Mouse (Mus musculus): ENCODE data around the gene Gm28038. TPM values are rescaled to one million over a fixed set of nuclear protein-coding genes. Genes with fewer than 3 reads are reported as not detected.

The Gm28038 gene
- polyA plus RNA-seq (2014; fragmentation: Nextera tagmentation; extraction: Ambion mirVana), result not detected in 2 replicates

DNA sequence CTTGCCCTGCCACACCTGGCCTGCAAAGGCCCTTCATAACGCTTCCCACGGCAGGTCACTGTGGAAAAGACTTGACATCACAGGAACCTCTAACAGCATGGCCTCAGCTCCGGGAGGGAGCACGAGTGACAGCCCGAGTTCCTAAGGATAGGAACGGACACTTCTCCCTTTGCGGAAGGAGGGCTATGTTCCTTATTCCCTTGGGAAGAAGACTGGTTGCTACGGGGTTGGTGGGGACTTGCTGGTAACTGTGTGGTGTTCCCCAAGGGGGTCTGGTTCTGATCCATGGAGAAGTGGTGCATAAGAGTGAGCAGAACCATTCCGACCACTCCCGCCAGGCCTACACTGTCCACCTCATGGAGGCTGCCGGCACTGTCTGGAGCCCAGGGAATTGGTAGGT is at the start of gene Gm28038:
Gm28038 (plus strand) TSS at position 301 of the 400 bp plus-strand sequence.
- Histone ChIP-seq H3K36me3 (replicated peaks; ENCODE audit: control insufficient read depth, insufficient read depth) (0 out of 2 replicates have a peak, but pooled peaks cover 11% of the 10 kb centered on the region), H3K4me3 (replicated peaks; ENCODE audit: low read length) (no peak within 1 kb of the TSS), H3K9me3 (ENCODE audit: control insufficient read depth, low read length) (no peaks in the 10 kb centered on the region), H3K27ac (no peak within 1 kb of the TSS), H3K27me3 (ENCODE audit: control insufficient read depth, insufficient read depth, low read length) (no peaks in the 10 kb centered on the region), H3K4me1 (replicated peaks; ENCODE audit: control insufficient read depth, insufficient read depth, low read length) (peaks cover 8% of the 10 kb centered on the region), H3K9ac (no peak within 1 kb of the TSS), H3K4me2 (replicated peaks) (no peak within 1 kb of the TSS)
- no peak for ATAC-seq (ENCODE audit: low FRiP score)
- WGBS, result 91% methylated on average over 11 of the region's 11 CpGs
- no peak for DNase-seq (ENCODE audit: low spot score)

DNA sequence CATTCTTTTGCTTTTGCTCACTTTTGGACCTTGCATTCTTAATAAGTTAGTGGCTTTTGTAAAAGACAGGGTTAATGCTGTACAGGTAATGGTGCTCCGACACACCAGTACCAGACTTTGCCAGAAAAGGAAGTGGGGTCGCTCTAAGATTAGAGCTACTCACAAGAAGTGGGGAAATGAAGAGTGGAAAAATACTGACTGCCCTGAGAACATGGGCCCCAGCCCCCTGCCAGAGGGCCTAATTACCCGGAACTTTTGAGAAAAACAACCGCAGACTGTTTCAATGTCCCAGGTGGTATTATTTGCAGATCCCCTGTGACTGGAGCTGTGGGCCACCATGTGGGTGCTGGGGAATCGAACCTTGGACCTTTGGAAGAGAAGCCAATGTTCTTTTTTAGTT is 45.2 kb upstream of the Gm28038 start:
- Histone ChIP-seq H3K9me3 (ENCODE audit: control insufficient read depth, low read length) (no peaks in the 10 kb centered on the region), H3K4me2 (replicated peaks) (no peak overlapping the region), H3K4me3 (replicated peaks; ENCODE audit: low read length) (no peak overlapping the region), H3K36me3 (replicated peaks; ENCODE audit: control insufficient read depth, insufficient read depth) (peaks cover 5% of the 10 kb centered on the region), H3K27ac (no peak overlapping the region), H3K27me3 (ENCODE audit: control insufficient read depth, insufficient read depth, low read length) (no peaks in the 10 kb centered on the region), H3K9ac (no peak overlapping the region), H3K4me1 (replicated peaks; ENCODE audit: control insufficient read depth, insufficient read depth, low read length) (peaks cover 22% of the 10 kb centered on the region)
- no peak for DNase-seq (ENCODE audit: low spot score)
- 92% methylated on average over 5 of the region's 5 CpGs for WGBS
- no peak for ATAC-seq (ENCODE audit: low FRiP score)

DNA sequence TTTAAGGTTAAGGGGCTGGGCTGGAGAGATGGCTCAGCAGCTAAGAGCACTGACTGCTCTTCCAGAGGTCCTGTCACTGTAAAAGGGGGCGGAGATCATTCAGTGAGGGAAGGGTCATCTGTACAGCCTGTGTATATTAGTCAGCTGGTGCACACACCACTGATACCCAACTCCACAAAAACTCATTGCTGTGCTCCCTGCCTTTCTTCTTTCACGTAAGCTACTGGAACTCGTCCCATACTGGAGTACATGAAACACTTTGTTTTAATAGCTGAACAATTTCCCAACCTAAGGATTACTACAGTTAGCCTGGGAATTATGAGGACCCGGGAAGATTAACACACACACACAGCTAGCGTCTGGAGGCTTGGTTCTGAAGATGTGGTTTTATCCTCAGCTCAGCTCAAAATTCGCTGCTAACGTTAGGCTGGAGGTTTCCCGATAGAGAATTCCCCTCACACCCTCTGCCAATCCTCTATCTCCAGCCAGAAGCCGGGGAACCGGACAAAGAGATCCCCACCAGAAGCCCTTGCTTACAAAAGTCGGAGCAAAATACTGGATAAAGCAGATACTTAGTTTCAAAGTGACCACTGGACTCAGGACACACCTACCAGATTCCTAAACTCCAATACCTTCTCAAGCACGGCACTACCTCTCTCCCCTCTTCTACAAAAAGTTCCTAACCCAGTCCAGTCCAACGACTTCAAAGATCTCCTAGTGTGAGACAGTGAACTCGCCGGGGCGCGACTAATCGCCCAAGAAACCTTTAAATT is 44.2 kb upstream of the Gm28038 start:
- DNase-seq (ENCODE audit: low spot score), result peak; percentile 42
- no peaks in the 10 kb centered on the region for H3K9me3 ChIP-seq (ENCODE audit: control insufficient read depth, low read length)
- ATAC-seq (ENCODE audit: low FRiP score), result no peak

DNA sequence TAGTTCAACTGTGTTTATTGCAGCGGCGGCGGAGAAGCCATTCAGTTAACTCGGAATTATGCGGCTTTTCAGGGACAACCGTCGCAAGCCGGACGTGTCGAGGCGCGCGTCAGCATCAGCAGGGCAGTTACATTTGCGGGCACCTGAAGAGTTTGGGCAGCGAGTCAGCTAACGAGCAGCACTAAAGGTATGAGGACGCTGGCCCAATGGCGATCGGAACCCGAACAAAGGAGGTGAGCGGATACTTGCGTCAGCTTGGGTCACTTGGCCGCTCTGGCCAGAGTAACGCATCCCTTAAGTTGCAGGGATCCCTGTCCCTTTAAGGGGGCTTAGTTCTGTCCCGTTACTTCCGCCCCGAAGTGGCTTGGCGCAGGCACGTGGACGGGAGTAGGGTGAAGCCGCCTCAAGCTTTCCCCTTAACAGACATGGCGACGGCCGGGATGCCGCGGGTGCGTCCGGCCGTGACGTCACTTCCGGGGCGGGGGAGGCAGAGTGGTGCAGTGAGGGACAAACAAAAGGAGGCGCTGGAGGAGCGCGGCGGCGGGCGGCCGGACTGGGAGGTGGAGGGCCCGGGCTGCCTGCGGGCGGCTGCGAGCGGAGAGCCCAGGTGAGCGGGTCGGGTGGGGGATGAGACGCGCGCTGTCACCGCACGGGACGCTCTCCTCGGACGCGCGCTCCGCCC is 43.5 kb upstream of the Gm28038 start, which contains the start of gene Lrrc8a:
Lrrc8a (plus strand) TSS at position 517 of the 682 bp plus-strand sequence.
- under 1% methylated on average over 57 of the region's 67 CpGs for WGBS
- peak within 1 kb of the TSS; percentile 63 for H3K4me3 ChIP-seq (replicated peaks; ENCODE audit: low read length)
- H3K4me2 ChIP-seq (replicated peaks), result peak within 1 kb of the TSS; percentile 84
- DNase-seq (ENCODE audit: low spot score) (peak; percentile 99), ATAC-seq (ENCODE audit: low FRiP score) (peak; percentile 97)
- H3K36me3 ChIP-seq (replicated peaks; ENCODE audit: control insufficient read depth, insufficient read depth), result peaks cover 22% of the 10 kb centered on the region
- no peaks in the 10 kb centered on the region for H3K27me3 ChIP-seq (ENCODE audit: control insufficient read depth, insufficient read depth, low read length)
- H3K27ac ChIP-seq, result peak within 1 kb of the TSS; percentile 92
- H3K4me1 ChIP-seq (replicated peaks; ENCODE audit: control insufficient read depth, insufficient read depth, low read length), result peaks cover 22% of the 10 kb centered on the region
- no peaks in the 10 kb centered on the region for H3K9me3 ChIP-seq (ENCODE audit: control insufficient read depth, low read length)
- peak within 1 kb of the TSS; percentile 86 for H3K9ac ChIP-seq

More for the DNA sequence above, 44.2 kb upstream of the Gm28038 start:
- H3K27me3 ChIP-seq (ENCODE audit: control insufficient read depth, insufficient read depth, low read length), result no peaks in the 10 kb centered on the region
- peak overlapping the region; percentile 92 for H3K27ac ChIP-seq
- WGBS, result 4% methylated on average over 18 of the region's 18 CpGs
- H3K4me3 ChIP-seq (replicated peaks; ENCODE audit: low read length), result peak overlapping the region; percentile 63
- H3K36me3 ChIP-seq (replicated peaks; ENCODE audit: control insufficient read depth, insufficient read depth), result peaks cover 15% of the 10 kb centered on the region
- peak overlapping the region; percentile 86 for H3K9ac ChIP-seq
- peaks cover 22% of the 10 kb centered on the region for H3K4me1 ChIP-seq (replicated peaks; ENCODE audit: control insufficient read depth, insufficient read depth, low read length)
- peak overlapping the region; percentile 84 for H3K4me2 ChIP-seq (replicated peaks)

DNA sequence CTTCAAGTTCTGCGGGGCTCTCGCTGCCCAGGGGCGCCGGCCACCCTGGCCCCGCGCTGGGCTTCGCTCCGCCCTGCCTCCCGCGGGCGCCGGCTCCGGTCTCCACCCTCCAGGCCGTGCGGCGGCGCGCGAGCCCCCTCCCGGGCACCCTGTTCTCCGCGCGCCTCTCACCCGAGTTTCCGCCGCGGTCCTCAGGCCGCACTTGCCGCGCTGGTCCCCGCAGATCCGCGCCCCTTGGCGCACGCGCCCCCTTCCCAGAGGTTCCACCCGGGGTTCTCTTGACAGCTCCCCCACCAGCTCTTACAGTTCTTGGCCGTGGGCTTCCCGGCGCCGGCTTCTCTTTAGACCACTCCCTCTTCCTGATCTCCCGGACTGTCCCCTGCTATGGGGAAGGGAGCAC is 43.0 kb upstream of the Gm28038 start:
- H3K27ac ChIP-seq, result peak overlapping the region; percentile 92
- DNase-seq (ENCODE audit: low spot score) (peak; percentile 52), ATAC-seq (ENCODE audit: low FRiP score) (peak; percentile 90)
- WGBS, result 1% methylated on average over 34 of the region's 42 CpGs
- H3K4me3 ChIP-seq (replicated peaks; ENCODE audit: low read length), result peak overlapping the region; percentile 63
- no peaks in the 10 kb centered on the region for H3K27me3 ChIP-seq (ENCODE audit: control insufficient read depth, insufficient read depth, low read length)
- H3K4me2 ChIP-seq (replicated peaks), result peak overlapping the region; percentile 84
- peaks cover 27% of the 10 kb centered on the region for H3K36me3 ChIP-seq (replicated peaks; ENCODE audit: control insufficient read depth, insufficient read depth)
- peaks cover 25% of the 10 kb centered on the region for H3K4me1 ChIP-seq (replicated peaks; ENCODE audit: control insufficient read depth, insufficient read depth, low read length)
- no peaks in the 10 kb centered on the region for H3K9me3 ChIP-seq (ENCODE audit: control insufficient read depth, low read length)
- peak overlapping the region; percentile 86 for H3K9ac ChIP-seq

DNA sequence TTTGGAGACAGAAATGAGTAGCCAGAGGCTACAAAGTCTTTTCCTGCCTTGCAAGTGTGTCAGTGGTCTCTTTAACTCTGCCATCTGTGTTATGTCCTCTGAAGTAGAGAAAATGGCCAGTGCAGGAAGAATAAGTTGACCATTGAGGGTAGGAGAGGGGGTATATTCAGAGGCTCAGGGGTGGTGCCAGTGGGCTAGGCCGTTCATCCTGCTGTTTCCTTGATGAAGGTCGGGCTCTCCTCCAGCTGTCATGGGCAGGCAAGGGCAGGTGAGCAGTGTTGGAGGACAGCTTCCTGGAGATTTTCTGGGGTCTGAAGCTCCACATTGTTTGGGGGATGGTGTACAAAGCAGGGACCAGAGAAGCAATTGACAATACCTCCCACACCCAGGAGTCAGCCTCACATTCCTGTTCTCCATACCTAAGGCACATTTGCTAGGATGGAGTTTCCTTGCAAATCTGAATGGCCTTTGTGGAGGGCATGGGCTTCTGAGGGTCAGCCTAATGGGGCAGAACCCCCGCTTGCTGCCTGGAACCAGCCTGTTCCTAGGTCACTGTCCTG is 41.9 kb upstream of the Gm28038 start:
- peak overlapping the region; percentile 63 for H3K4me3 ChIP-seq (replicated peaks; ENCODE audit: low read length)
- no peaks in the 10 kb centered on the region for H3K9me3 ChIP-seq (ENCODE audit: control insufficient read depth, low read length)
- H3K4me2 ChIP-seq (replicated peaks), result peak overlapping the region; percentile 84
- peaks cover 25% of the 10 kb centered on the region for H3K4me1 ChIP-seq (replicated peaks; ENCODE audit: control insufficient read depth, insufficient read depth, low read length)
- DNase-seq (ENCODE audit: low spot score) (no peak), ATAC-seq (ENCODE audit: low FRiP score) (no peak)
- H3K36me3 ChIP-seq (replicated peaks; ENCODE audit: control insufficient read depth, insufficient read depth), result peaks cover 38% of the 10 kb centered on the region
- no peaks in the 10 kb centered on the region for H3K27me3 ChIP-seq (ENCODE audit: control insufficient read depth, insufficient read depth, low read length)
- peak overlapping the region; percentile 86 for H3K9ac ChIP-seq
- WGBS, result 61% methylated on average over 3 of the region's 3 CpGs
- no peak overlapping the region for H3K27ac ChIP-seq

DNA sequence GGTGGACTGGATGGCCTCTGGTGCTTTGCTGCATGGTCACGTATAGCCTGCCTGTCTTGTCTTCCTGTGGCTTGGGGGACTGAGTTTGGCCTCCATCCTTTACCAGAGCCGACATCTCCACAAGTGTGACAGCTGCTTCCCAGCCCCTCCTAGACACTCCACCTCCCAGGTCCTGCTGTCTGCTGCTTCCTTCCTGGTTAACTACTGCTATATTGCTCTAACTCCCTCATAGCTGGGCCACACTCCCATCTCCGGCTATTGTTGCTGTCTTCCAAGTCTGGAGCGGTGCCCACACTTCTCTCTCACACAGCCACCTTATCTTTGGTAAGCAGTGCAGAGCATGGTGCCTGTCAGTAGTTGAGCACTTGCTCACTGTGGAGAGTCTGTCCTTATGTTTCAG is 41.1 kb upstream of the Gm28038 start:
- H3K4me1 ChIP-seq (replicated peaks; ENCODE audit: control insufficient read depth, insufficient read depth, low read length), result peaks cover 25% of the 10 kb centered on the region
- peaks cover 46% of the 10 kb centered on the region for H3K36me3 ChIP-seq (replicated peaks; ENCODE audit: control insufficient read depth, insufficient read depth)
- ATAC-seq (ENCODE audit: low FRiP score), result no peak
- no peaks in the 10 kb centered on the region for H3K9me3 ChIP-seq (ENCODE audit: control insufficient read depth, low read length)
- 80% methylated on average over 4 of the region's 4 CpGs for WGBS
- H3K27me3 ChIP-seq (ENCODE audit: control insufficient read depth, insufficient read depth, low read length), result no peaks in the 10 kb centered on the region
- H3K4me3 ChIP-seq (replicated peaks; ENCODE audit: low read length), result no peak overlapping the region
- no peak for DNase-seq (ENCODE audit: low spot score)
- no peak overlapping the region for H3K27ac ChIP-seq
- H3K9ac ChIP-seq, result peak overlapping the region; percentile 86; the same call in 1 of the 2 replicates
- H3K4me2 ChIP-seq (replicated peaks), result 0 out of 2 replicates have a peak overlapping the region, but pooled peaks have one; percentile 11

DNA sequence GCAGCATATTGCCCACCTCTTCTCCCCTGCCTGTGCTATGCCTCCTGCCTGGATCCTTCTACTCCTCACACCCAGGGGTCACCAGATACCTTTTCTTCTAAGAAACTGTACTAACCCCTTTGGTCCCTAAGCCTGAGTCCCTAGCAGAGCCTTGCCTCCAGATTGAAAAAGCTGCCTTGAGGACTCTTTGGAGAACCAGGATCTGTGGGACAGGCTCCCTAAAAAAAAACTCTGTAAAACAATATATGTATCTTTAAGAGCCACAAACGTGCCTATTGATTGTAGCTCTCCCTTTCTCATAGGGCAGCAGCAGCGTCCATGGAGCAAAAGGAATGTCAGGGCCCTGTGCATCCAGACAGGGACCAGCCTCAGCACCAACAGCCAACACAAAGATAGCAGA is 40.6 kb upstream of the Gm28038 start, which contains the start of gene Gm28035:
Gm28035 (plus strand) TSS at position 301 of the 400 bp plus-strand sequence.
- 76% methylated on average over 2 of the region's 2 CpGs for WGBS

DNA sequence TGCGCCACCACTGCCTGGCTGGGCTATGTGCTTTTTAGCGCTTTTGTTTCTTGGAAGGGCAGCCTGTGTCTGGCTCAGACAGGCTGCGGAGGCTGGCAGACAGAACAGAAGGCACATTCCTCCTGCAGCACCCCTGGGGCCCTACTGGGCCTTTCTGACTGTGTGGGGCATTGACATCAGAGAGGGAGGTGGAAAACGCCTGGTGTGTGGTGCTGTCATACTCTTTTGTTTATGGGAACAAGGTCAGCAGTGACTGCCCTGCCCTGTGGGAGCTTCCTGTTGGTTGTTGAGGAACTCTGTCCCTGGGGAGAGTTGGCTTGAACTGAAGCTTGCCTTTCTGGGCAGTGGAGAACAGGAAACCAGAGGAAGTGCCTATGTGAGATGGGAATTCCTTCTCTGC is 38.3 kb upstream of the Gm28038 start:
- 33% methylated on average over 4 of the region's 4 CpGs for WGBS
- H3K27ac ChIP-seq, result no peak overlapping the region

More for the DNA sequence above, 40.6 kb upstream of the Gm28038 start, which contains the start of gene Gm28035:
- H3K4me3 ChIP-seq (replicated peaks; ENCODE audit: low read length), result no peak within 1 kb of the TSS
- DNase-seq (ENCODE audit: low spot score) (no peak), ATAC-seq (ENCODE audit: low FRiP score) (no peak)
- peak within 1 kb of the TSS; percentile 86 for H3K9ac ChIP-seq
- peak within 1 kb of the TSS; percentile 84 for H3K4me2 ChIP-seq (replicated peaks)
- H3K9me3 ChIP-seq (ENCODE audit: control insufficient read depth, low read length), result no peaks in the 10 kb centered on the region
- H3K36me3 ChIP-seq (replicated peaks; ENCODE audit: control insufficient read depth, insufficient read depth), result peaks cover 49% of the 10 kb centered on the region
- H3K4me1 ChIP-seq (replicated peaks; ENCODE audit: control insufficient read depth, insufficient read depth, low read length), result peaks cover 25% of the 10 kb centered on the region
- no peak within 1 kb of the TSS for H3K27ac ChIP-seq
- no peaks in the 10 kb centered on the region for H3K27me3 ChIP-seq (ENCODE audit: control insufficient read depth, insufficient read depth, low read length)

More for the DNA sequence above, 38.3 kb upstream of the Gm28038 start:
- no peak overlapping the region for H3K4me3 ChIP-seq (replicated peaks; ENCODE audit: low read length)
- peaks cover 61% of the 10 kb centered on the region for H3K36me3 ChIP-seq (replicated peaks; ENCODE audit: control insufficient read depth, insufficient read depth)
- H3K4me2 ChIP-seq (replicated peaks), result no peak overlapping the region
- no peaks in the 10 kb centered on the region for H3K27me3 ChIP-seq (ENCODE audit: control insufficient read depth, insufficient read depth, low read length)
- H3K9me3 ChIP-seq (ENCODE audit: control insufficient read depth, low read length), result no peaks in the 10 kb centered on the region
- H3K4me1 ChIP-seq (replicated peaks; ENCODE audit: control insufficient read depth, insufficient read depth, low read length), result peaks cover 20% of the 10 kb centered on the region
- DNase-seq (ENCODE audit: low spot score) (peak; percentile 41), ATAC-seq (ENCODE audit: low FRiP score) (no peak)
- no peak overlapping the region for H3K9ac ChIP-seq

All from hindbrain, embryonic 14.5 days (tissue).